Mouse (Mus musculus) C2C12 (cell line): ENCODE data around the gene Fkrp. TPM values are rescaled to one million over a fixed set of nuclear protein-coding genes. Genes with fewer than 3 reads are reported as not detected.
A peak's percentile ranks its signal among the peaks of the same experiment; 100 is the strongest.

Source experiments
- H3K27me3 ChIP-seq: one replicate; pipeline ENCODE4 v1.6.1; 2011; ENCODE audit not compliant: control insufficient read depth, insufficient read depth, insufficient read length
- H3K36me3 ChIP-seq: one replicate; pipeline ENCODE4 v1.6.1; 2011; ENCODE audit not compliant: control insufficient read depth, insufficient read depth
- H3K4me3 ChIP-seq: one replicate; pipeline ENCODE4 v1.5.1; 2011; ENCODE audit warnings: mild to moderate bottlenecking, control low read depth; ENCODE audit not compliant: poor library complexity, insufficient read depth, severe bottlenecking
- H3K79me2 ChIP-seq: one replicate; pipeline ENCODE4 v1.6.1; 2011; ENCODE audit not compliant: control insufficient read depth, insufficient read depth
- H3K79me3 ChIP-seq: one replicate; pipeline ENCODE4 v1.6.1; 2011; ENCODE audit warnings: low read depth, control low read depth
- H3ac ChIP-seq: one replicate; pipeline ENCODE3; 2011; ENCODE audit warnings: low read depth; ENCODE audit not compliant: control insufficient read depth, insufficient read length
- CEBPB ChIP-seq: IDR thresholded peaks from one replicate; pipeline ENCODE4 v1.6.1; 2011; ENCODE audit warnings: low read depth, mild to moderate bottlenecking, control low read depth, moderate library complexity
- CTCF ChIP-seq: IDR thresholded peaks from one replicate; pipeline ENCODE4 v1.5.1; 2011; ENCODE audit not compliant: control insufficient read depth, insufficient read depth, insufficient read length
- FOSL1 ChIP-seq: IDR thresholded peaks from one replicate; pipeline ENCODE4 v1.8.0; 2011; ENCODE audit warnings: mild to moderate bottlenecking, low read length; ENCODE audit not compliant: poor library complexity, insufficient read depth, severe bottlenecking
- MAX ChIP-seq: IDR thresholded peaks from one replicate; pipeline ENCODE4 v1.6.1; 2011; ENCODE audit warnings: mild to moderate bottlenecking, control low read depth
- MYOD1 ChIP-seq: IDR thresholded peaks from one replicate; pipeline ENCODE4 v1.6.1; 2011; ENCODE audit warnings: low read depth; ENCODE audit not compliant: control insufficient read depth, insufficient read length
- MYOG ChIP-seq: IDR thresholded peaks from one replicate; pipeline ENCODE4 v1.6.1; 2011; ENCODE audit not compliant: control insufficient read depth, insufficient read length; ENCODE audit errors: extremely low read depth
- USF1 ChIP-seq: IDR thresholded peaks from one replicate; pipeline ENCODE4 v1.6.1; 2011; ENCODE audit warnings: low read depth, mild to moderate bottlenecking, control low read depth, moderate library complexity
- long read RNA-seq, 2 experiments: library from polyadenylated mRNA; unstranded; transcript quantifications; one replicate each; pipeline ENCODE4 v2.0.0; 2019 to 2020
- polyA plus RNA-seq: library from polyadenylated mRNA; unstranded; fragments of >200 nt; fragmentation: generic; extraction: Trizol; gene quantifications from one replicate; pipeline ENCODE4 v1.2.1, GENCODE M21; 2012; ENCODE audit warnings: missing spikeins

Gene Fkrp
- polyA plus RNA-seq = 28.9 TPM
- long read RNA-seq, experiment 1, transcript Fkrp-201 (3 exons, 2,827 nt) = major isoform, 9 of 18 reads
- long read RNA-seq, experiment 1, partial matches to known transcripts = 1 of 18 reads
- long read RNA-seq, experiment 1, other reads (novel, unspliced or antisense) = 8 of 18 reads
- long read RNA-seq, experiment 2, transcript Fkrp-201 (3 exons, 2,827 nt) = major isoform, 50 of 67 reads
- long read RNA-seq, experiment 2, partial matches to known transcripts = 2 of 67 reads
- long read RNA-seq, experiment 2, other reads (novel, unspliced or antisense) = 15 of 67 reads

GRCm38 (mm10) chr7:16816475-16817122, at the start of gene Fkrp:
Gene Fkrp (minus strand): TSS chr7:16816732.
- TF ChIP-seq MAX (no peak), CTCF (no peak), CEBPB (no peak), MYOD1 (no peak), FOSL1 (no peak), MYOG (no peak), USF1 (no peak)
- Histone ChIP-seq H3K79me3 (peaks cover 47% of the 10 kb centered on the region), H3K79me2 (peaks cover 52% of the 10 kb centered on the region), H3K36me3 (peaks cover 4% of the 10 kb centered on the region), H3ac (peak within 1 kb of the TSS; percentile 84), H3K4me3 (peak within 1 kb of the TSS; percentile 66), H3K27me3 (no peaks in the 10 kb centered on the region)

- Histone ChIP-seq H3K79me2 (no peaks in the 10 kb centered on the region), H3ac (no peak overlapping the region), H3K36me3 (peaks cover 5% of the 10 kb centered on the region), H3K4me3 (no peak overlapping the region), H3K27me3 (no peaks in the 10 kb centered on the region), H3K79me3 (no peaks in the 10 kb centered on the region)
- TF ChIP-seq MYOD1 = no peak
- no peak for TF ChIP-seq MAX
- no peak for TF ChIP-seq CEBPB
- no peak for TF ChIP-seq USF1
- no peak for TF ChIP-seq CTCF
- TF ChIP-seq FOSL1 = no peak
- TF ChIP-seq MYOG = no peak
These were observed 43.5 kb upstream of the Fkrp start for GRCm38 (mm10) chr7:16859902-16860651.

DNA sequence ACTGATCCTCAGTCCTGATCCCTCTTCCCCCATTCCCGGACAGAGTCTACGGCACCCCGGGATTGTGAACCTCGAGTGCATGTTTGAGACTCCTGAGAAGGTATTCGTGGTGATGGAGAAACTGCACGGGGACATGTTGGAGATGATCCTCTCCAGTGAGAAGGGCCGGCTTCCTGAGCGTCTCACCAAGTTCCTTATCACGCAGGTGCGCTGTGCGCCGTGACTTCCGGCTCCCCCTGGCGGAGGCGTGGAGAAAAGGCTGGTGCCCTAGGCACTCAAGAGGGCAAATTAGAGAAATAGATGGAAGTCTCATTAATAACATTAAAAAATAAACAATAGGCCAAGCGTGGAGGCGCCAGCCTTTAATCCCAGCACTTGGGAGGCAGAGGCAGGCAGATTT, 41.8 kb upstream of the Fkrp start:
- Histone ChIP-seq H3K79me2 (no peaks in the 10 kb centered on the region), H3K27me3 (no peaks in the 10 kb centered on the region), H3ac (no peak overlapping the region), H3K36me3 (peaks cover 5% of the 10 kb centered on the region), H3K79me3 (no peaks in the 10 kb centered on the region), H3K4me3 (no peak overlapping the region)
- TF ChIP-seq MYOG = no peak
- peak; percentile 13 for TF ChIP-seq CTCF

DNA sequence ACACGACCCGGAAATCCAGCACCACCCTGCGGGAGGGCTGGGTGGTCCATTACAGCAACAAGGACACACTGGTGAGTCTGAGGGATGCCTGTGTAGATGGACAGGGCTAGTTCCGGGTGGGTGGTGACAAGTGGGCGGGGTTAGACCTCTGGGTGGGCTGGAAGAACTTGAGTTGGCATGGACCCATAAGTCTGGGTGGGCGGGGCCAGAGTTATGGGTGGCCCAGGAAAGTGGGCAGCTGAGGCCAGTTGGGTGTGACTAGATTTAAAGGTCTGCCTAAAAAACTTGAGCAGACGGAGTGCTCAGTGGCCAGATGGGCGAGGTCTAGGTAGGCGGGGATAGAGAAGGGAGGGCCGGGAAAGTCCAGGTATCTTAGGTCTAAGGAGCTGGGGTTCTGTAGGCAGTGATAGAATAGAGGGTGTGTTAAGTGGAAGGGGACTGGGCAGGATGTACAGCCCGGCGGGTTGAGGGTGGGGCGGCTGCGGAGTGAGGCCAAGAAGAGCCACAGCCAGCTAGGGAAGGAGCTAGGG, 36.8 kb upstream of the Fkrp start:
- Histone ChIP-seq H3K79me3 (no peaks in the 10 kb centered on the region), H3ac (no peak overlapping the region), H3K4me3 (no peak overlapping the region), H3K79me2 (no peaks in the 10 kb centered on the region), H3K27me3 (no peaks in the 10 kb centered on the region), H3K36me3 (peaks cover 10% of the 10 kb centered on the region)
- TF ChIP-seq CEBPB (no peak), MYOD1 (no peak), FOSL1 (no peak), CTCF (no peak), MYOG (no peak), USF1 (no peak), MAX (no peak)

- Histone ChIP-seq H3K27me3 (no peaks in the 10 kb centered on the region), H3K4me3 (no peak overlapping the region), H3K79me2 (no peaks in the 10 kb centered on the region), H3K36me3 (peaks cover 7% of the 10 kb centered on the region), H3K79me3 (no peaks in the 10 kb centered on the region), H3ac (no peak overlapping the region)
- TF ChIP-seq MAX (no peak), CTCF (no peak), MYOG (no peak)
These were observed 35.1 kb upstream of the Fkrp start for GRCm38 (mm10) chr7:16851636-16852035.
